Mouse (Mus musculus) WW6 (cell line): Measurements from ENCODE around the gene Ndufa13.
"Not testable (repeated sequence)": the region's sequence is repeated elsewhere in the genome, so short reads cannot be mapped to it uniquely, and the experiment has no call there.

Source experiments
- DNase-seq: peaks from one replicate; pipeline ENCODE4 v3.0.0-alpha.2; 2013; ENCODE audit warnings: low read depth, low spot score

Gene Ndufa13

DNA sequence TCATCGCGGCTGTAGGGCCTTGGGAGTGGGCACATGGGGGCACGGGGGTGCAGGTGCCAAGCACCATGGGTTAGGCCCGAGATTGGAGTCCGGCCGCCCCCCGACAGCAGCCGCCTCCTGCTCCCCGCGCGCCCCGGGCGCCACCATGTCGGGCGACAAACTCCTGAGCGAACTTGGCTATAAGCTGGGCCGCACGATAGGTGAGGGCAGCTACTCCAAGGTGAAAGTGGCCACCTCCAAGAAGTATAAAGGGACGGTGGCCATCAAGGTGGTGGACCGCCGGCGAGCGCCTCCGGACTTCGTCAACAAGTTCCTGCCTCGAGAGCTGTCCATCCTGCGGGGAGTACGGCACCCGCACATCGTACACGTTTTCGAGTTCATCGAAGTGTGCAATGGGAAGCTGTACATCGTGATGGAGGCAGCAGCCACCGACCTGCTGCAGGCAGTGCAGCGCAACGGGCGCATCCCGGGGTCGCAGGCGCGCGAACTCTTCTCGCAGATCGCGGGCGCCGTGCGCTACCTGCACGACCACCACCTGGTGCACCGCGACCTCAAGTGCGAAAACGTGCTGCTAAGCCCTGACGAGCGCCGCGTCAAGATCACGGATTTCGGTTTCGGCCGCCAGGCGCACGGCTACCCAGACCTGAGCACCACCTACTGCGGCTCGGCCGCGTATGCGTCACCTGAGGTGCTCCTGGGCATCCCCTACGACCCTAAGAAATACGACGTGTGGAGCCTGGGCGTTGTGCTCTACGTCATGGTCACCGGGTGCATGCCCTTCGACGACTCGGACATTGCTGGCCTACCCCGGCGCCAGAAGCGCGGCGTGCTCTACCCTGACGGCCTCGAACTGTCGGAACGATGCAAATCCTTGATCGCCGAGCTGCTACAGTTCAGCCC lies at the start of gene Ndufa13, which contains the start of the genes Tssk6 and Yjefn3:
TSS of gene Ndufa13 (minus strand) at position 396 of the 900 bp plus-strand sequence.
TSS of gene Tssk6 (plus strand) at position 22 of the 900 bp plus-strand sequence.
TSS of gene Yjefn3 (minus strand) at position 550 of the 900 bp plus-strand sequence.
- no peak for DNase-seq

- no peak for DNase-seq
These were observed 47.9 kb upstream of the Ndufa13 start for GRCm38 (mm10) chr8:69950300-69950699.

GRCm38 (mm10) chr8:69942495-69942894 lies 40.1 kb upstream of the Ndufa13 start:
- DNase-seq = not testable (repeated sequence)

GRCm38 (mm10) chr8:69940386-69940785 lies 38.0 kb upstream of the Ndufa13 start:
- no peak for DNase-seq

- no peak for DNase-seq
These were observed 37.3 kb upstream of the Ndufa13 start for GRCm38 (mm10) chr8:69939633-69940032.

- DNase-seq = no peak
These were observed 36.1 kb upstream of the Ndufa13 start for GRCm38 (mm10) chr8:69938245-69938982.

- no peak for DNase-seq
These were observed 35.1 kb upstream of the Ndufa13 start for GRCm38 (mm10) chr8:69937466-69937865.

DNA sequence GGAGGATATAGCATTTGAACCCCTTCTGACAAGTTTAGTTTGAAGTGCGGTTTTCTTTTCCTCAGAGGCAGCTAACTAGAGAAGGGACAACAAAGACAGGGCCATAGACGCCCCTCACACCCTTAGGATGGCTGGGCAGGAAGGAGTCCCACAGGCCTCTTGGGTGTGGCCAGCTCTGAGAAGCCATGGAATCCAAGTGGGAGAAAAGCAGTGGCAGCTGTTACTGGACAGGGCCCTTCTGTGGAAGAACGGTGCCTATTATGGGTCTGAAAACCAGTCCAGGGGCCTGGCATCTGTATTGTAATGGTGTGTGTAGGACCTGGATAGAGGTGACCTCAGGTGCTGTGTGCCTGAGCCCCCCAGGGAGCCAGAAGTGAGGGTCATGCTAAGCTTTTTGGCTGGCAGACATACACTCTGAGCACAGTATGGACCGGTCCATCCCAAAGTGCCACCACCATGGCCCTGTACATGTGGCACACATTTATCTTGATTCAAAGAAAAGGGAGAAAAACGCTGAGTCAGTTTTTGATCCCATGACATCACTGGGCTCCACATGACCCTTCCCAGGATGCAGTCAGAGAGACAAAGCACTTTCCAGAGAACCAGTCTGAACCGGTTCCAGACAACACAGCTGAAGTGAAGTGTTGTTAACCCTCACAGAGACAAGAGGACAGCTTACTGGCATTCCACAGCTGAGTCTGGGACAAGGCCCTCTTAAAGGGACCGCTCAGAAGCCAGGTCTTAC lies 33.9 kb upstream of the Ndufa13 start:
- peak; percentile 93 for DNase-seq

- no peak for DNase-seq
These were observed 33.1 kb upstream of the Ndufa13 start for GRCm38 (mm10) chr8:69935431-69935830.

- no peak for DNase-seq
These were observed 32.2 kb upstream of the Ndufa13 start for GRCm38 (mm10) chr8:69934582-69934981.

DNA sequence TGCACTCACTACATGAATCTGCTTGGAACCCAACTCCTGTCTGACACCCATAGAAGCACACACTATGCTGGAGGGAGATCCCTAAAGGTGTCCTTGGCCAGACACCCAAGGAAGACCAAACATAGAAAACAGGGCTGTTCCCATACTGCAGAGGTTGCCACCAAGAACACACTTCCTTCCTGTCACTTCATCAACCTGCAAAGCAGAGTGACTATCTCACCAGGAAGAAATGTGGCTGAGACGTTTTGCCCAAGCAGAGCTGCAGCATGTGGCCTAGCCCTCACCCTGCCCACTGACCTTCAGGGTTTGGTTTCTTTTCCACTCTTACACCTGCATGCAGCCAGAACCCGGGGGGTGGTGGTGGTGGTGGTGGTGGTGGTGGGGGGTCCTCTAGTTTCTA lies 31.5 kb upstream of the Ndufa13 start:
- DNase-seq = no peak

DNA sequence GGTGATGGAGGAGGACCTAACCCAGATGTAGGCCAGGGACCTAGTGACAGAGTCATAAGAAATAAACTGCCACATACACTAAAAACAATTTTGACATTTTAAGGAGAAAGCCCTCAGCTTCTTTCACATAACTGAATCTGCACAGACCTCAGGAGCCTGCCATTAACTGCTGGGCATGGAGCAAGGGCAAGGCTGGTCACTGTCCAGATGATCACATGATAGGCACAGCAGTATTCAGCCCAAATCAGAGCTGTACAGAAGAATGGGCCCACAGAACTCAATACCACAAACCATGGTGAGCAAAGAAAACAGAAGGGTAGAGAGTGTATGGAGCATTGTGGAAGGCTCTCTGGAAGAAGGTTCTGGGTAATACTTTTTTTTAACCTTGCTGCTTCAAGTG lies 24.5 kb upstream of the Ndufa13 start:
- no peak for DNase-seq

DNA sequence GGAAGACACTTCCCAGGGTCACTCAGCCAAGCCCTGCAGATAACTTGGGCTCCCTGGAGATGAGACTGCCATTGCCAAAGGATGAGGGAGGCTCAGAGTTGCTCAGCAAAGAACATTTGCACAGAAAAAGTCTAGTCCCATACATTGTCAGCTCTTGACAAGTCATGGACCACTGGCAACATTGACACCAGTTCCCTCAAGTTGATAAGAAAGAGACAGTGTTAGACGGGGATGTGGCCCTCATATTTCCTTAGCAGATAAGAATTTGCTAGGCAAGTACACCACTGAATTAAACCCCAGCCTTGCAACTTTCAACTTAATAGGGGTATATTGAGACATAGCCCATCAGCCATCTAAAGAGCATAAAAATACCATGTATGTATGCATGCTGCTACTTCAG lies 21.6 kb upstream of the Ndufa13 start:
- no peak for DNase-seq

DNA sequence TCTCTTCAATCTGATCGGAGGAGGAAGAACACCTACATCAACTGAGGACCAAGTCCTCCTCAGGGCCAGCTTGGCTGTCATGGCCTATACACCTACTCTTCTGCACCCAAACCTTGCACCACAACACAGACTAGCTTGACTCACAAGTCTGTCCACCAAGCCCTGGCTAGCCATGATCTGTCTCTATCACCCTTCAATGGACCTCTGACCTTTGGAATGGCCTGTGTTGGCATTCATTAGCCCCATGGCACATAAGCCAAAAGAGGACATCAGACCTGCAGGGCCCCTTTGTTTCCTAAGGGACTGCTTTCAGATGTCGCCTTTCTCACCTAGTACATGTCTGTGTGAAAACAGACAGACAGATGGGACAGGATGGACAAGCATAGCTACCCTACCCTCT lies 18.8 kb upstream of the Ndufa13 start:
- no peak for DNase-seq

GRCm38 (mm10) chr8:69919876-69920662 lies 17.7 kb upstream of the Ndufa13 start:
- peak; percentile 75 for DNase-seq

- peak; percentile 79 for DNase-seq
These were observed 16.7 kb upstream of the Ndufa13 start for GRCm38 (mm10) chr8:69919010-69919409.

GRCm38 (mm10) chr8:69918506-69918905 lies 16.1 kb upstream of the Ndufa13 start:
- DNase-seq = no peak

GRCm38 (mm10) chr8:69915748-69916147 lies 13.4 kb upstream of the Ndufa13 start:
- no peak for DNase-seq

GRCm38 (mm10) chr8:69914526-69914925 lies 12.2 kb upstream of the Ndufa13 start:
- DNase-seq = no peak

DNA sequence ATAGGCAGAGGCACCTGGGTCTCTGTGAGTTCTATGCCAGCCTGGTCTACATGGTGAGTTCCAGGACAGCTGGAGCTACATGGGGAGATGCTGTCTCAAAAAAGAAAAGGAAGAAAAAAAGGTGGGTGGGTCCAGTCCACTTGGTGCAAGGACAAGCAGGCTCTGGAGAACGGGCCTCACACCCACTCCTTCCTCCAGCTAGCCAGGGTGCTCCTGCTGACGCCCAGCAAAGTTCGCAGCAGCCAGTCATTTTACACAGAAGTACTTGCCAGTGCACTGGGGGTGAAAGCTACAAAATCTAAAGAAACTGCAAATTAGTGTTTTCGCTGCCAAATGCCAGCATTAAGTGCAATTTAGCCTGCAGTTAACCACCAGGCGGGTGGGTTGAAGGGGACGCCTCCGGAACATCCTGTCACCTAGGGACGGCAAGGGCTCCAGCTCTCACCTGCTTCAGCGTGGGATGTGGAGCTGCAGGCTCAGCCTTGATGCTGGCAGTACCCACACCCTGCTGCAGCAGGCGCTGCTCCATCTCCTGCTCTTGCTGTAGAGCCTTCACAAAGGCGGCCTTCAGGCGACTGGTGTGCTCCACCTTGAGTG lies 10.2 kb upstream of the Ndufa13 start:
- no peak for DNase-seq

GRCm38 (mm10) chr8:69911917-69912316 lies 9.6 kb upstream of the Ndufa13 start:
- no peak for DNase-seq
